Comparison of ENCODE assay signal across 9 mouse cellular contexts in genomic region chr16:71197523-71197922, GRCm38 (mm10).
DNase-seq lines count a peak whose midpoint lies in the region.
"Had no signal": no experiment of that assay in that cellular context is flagged by ENCODE, and none has a peak within 500 bp of the region (broad histone marks: within the 10 kb centered on the region; RNA-seq: fewer than 3 reads in every experiment).

No protein-coding gene starts in this region.

- peak; percentile 6 for DNase-seq in embryo, embryonic 10 days (ENCODE audit: low spot score)
- DNase-seq in embryo, embryonic 9.5 days (ENCODE audit: extremely low spot score), result no peak
- DNase-seq in kidney, postnatal 10 days, result peak; percentile 4
- DNase-seq in kidney, postnatal 25 days, result no peak
- DNase-seq in brain, adult 2 months (ENCODE audit: low read depth, low spot score), result peak; percentile 63
- DNase-seq in retina, embryonic 14.5 days (ENCODE audit: low spot score), result peak; percentile 62
- DNase-seq in spleen, postnatal 4 days (ENCODE audit: low spot score in 2 of 2), result no peak
- no peak for DNase-seq in thymus, postnatal 25 days
- DNase-seq: kidney, adult 8-10 months had no signal

Comparison
In these comparisons a context has a peak if more than half of its experiments do, and no peak if none do; other contexts are left out.
1. DNase-seq: peak in embryo, embryonic 10 days (single experiment), kidney, postnatal 10 days (single experiment), brain, adult 2 months (single experiment) and retina, embryonic 14.5 days (single experiment); none in embryo, embryonic 9.5 days (single experiment), kidney, postnatal 25 days (0 of 2), spleen, postnatal 4 days (0 of 2) and thymus, postnatal 25 days (single experiment).